Mouse (Mus musculus) heart, postnatal 4 days (tissue): ENCODE measurements around the gene Gpr146. TPM values are rescaled to one million over a fixed set of nuclear protein-coding genes. Genes with fewer than 3 reads are reported as not detected.
A peak's percentile ranks its signal among the peaks of the same experiment; 100 is the strongest.

Experiments used
- DNase-seq: peaks from one replicate; pipeline ENCODE4 v3.0.0; 2021
- total RNA-seq, 2 experiments: library from RNA; stranded (reverse); gene quantifications; 2 replicates each; pipeline ENCODE4 v1.2.3; 2021

Gene Gpr146
- total RNA-seq, 2 experiments from 2014 or later: 23.3 to 28.2 TPM

GRCm38 (mm10) chr5:139358653-139359052 lies 18.8 kb upstream of the Gpr146 start:
- peak; percentile 72 for DNase-seq

DNA sequence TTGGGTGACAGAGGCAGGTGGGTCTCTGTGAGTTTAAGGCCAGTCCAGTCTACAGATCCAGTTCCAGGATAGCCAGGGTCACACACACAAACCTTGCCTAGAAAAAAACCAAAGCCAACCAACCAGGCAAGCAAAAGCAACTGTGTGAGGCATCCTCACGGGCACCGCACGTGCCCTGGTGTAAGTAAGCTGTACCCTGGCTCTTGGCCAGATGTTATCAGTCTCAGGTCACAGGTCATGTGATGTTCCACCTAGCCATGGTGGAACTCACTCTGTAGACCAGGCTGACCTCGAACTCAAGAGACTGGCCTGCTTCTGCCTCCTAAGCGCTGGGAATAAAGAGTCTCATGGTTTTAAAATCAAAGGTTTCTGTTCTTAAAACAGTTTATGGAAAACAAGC lies 18.3 kb upstream of the Gpr146 start:
- DNase-seq: no peak

DNA sequence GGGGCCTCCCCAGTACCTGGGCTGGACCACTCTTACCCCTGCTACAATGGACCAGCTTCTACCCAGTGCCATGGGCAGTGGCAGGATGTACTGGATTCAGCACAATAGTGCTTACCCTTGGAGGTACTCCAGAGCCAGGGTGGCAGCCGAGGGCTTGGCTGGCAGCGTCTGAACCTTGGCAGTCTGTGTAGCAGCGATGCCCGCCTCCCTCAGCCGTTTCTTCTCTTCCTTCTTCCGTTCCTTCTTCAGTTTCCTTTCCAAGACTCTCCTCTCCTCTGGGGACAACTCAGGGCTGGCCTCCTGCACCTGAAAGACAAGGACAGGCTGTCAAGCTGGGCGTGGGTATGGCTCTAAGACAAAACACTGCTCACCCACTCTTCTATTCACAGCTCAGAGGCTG lies 13.6 kb upstream of the Gpr146 start:
- DNase-seq: no peak

DNA sequence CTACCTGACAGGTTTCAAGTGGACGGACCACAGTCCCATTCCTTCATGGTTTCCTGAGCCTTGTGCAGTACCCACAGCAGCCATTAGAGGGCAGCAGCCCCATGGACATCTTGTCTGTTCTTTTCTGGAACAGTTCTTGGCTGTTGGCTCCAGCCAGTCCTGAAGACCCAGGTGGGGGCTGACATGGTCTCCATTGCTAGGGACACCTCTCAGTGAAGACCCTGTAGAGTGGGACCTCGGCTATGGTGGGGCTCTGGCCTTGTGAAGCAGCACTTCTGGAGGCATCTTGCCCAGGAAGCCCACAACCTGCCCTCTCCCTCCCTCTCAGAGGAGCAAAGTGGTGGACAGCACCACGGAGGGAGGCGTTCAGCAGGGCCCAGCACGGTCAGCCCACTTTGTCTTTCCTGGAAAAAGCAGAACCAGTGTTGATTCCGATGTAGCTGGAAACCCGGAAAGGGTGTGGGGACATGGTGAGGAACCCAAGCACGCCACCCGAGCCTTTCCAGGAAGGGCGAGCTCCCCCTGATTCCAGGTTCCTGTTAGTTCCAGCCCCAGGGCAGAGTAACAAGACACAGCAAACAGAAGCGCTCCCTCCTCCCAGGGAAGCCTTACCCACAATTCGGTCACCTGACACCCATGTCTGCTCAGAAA lies 13.1 kb upstream of the Gpr146 start:
- peak; percentile 94 for DNase-seq

- peak; percentile 44 for DNase-seq
Measured at GRCm38 (mm10) chr5:139364911-139365571, 12.5 kb upstream of the Gpr146 start.

- no peak for DNase-seq
Measured at GRCm38 (mm10) chr5:139365827-139366226, 11.7 kb upstream of the Gpr146 start.

DNA sequence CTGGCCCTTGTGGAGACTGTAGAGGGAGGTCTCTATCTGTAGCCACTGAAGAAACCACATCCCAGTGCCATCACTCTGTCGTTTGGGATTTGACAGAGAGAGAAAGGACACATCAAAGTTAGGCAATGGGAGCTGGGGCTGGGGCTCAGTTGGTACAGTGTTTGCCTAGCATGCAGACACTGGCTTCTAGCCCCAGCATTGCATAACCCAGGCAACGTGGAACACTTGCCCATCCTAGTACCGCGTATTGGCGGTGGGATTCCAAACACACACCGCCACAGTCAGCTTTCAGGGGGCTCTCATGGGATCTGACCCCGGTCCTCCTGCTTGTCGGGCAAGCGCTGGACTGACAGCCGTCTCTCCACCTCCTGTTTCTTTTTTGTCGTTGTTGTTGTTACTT lies 11.0 kb upstream of the Gpr146 start:
- no peak for DNase-seq

GRCm38 (mm10) chr5:139367884-139368458 lies 9.5 kb upstream of the Gpr146 start:
- DNase-seq: no peak

- DNase-seq: no peak
Measured at GRCm38 (mm10) chr5:139368638-139369320, 8.7 kb upstream of the Gpr146 start.

GRCm38 (mm10) chr5:139370336-139370735 lies 7.2 kb upstream of the Gpr146 start:
- DNase-seq: no peak

GRCm38 (mm10) chr5:139371118-139371517 lies 6.4 kb upstream of the Gpr146 start:
- DNase-seq: no peak

DNA sequence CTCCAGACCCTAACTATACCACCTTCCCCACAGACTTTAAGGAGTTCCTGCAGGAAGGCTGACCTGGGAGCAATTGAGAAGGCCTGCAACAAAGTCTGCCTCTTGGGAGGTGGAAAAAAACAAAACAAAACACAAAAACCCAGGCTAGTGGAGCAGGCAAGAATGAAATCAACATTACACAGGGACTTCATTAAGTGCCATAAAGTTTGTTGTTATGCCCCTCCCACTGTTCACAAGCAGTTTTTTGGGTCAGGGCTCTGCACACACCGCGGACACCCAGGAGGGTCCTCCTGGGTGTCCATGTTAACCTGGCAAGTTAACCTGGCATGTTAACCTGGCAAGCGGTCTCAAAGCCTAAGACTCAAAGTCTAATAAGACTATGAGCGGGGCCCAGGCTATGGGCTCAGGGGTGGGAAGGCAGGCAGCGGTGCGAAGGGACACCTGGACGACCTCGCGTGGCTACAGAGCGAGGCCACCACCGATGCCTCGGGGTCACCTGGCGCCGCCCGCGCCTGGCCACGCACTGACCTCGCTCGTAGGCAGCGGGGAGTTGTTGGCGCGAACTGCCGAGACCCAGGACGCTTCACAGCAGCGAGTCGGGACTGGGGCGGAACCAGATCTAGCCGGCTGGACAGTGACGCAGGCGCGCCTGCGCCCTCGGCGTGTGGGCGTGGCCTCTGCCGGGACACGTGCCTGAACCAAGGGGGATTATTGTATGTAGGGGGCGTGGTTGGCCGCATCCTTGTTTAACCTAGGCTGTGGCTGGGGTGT lies 5.7 kb upstream of the Gpr146 start:
- DNase-seq: peak; percentile 96

DNA sequence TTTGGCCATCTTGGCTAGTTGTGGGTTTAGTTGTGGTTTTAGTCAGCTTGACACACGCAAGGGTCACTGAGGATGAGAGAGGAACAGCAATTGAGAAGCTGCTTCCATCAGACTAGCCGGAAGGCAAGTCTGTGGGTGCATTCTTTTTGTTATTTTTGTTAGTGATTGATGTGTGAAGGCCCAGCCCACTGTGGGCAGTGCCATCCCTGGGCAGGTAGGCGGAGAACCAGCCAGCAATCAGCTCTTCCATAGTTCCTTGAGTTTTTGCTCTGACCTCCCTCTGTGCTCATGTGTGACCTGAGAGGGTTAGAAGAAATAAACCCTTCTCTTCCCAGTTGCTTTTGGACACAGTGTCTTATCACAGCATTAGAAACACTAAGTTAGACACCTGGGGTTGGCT lies 4.4 kb upstream of the Gpr146 start:
- DNase-seq: no peak

DNA sequence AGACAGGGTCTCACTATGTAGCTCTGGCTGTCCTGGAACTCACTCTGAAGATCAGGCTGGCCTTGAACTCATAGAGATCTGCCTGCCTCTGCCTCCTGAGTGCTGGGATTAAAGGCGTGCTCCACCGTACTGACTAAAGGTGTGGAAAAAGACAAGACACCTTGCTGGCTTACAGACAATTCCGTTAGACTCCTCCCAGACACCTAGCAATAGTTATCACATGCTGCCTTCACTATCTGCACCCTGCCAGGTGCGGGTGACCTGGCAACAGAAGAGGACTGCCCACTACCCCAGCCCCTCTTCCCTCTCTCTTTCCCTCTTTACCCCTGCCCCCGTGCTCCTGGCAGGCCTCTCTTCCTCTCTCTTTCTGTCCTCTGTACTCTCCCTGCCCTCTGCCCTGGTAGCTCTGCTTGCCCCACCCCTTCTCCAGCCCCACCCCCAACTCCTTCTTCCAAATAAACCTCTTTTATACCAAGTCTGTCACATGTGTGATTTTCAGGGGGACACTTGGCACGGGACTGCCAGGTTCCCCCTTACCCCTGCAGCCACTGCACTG lies 3.5 kb upstream of the Gpr146 start:
- DNase-seq: no peak

DNA sequence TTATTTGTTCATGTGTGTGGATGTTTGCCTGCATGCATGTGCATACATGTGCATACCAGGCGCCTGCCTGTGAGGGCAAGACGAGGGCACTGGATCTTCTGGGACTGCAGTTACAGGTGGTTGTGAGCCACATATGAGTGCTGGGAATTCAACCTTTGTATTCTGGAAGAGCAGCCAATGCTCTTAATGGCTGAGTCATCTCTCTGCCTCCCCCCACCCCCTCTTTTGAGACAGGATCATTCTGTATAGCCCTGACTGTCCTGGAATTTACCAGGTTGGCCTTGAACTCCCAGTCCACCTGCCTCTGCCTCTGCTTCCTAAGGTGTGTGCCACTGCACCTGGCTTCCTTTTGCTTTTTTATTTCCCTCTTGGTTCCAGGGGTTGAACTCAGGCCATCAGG lies 2.7 kb upstream of the Gpr146 start:
- DNase-seq: no peak

DNA sequence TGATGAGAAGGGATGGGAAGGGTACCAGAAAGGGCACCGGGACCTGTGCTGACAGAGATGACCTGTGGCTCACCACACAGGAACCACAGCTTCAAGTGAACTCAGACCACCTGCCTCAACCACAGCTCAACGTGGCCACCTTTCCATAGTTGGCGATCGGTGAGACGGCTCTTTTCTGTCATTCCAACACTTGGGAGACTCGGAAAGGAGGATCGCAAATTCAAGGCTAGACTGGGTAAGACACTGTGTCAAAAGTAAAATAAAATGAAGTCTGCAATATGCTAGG lies 717 bp downstream of the Gpr146 start:
- DNase-seq: no peak

GRCm38 (mm10) chr5:139378986-139379629 lies 1.6 kb downstream of the Gpr146 start:
- peak; percentile 86 for DNase-seq

- DNase-seq: no peak
Measured at GRCm38 (mm10) chr5:139379771-139380384, 2.4 kb downstream of the Gpr146 start.

- DNase-seq: peak; percentile 98
Measured at GRCm38 (mm10) chr5:139380385-139381248, 3.1 kb downstream of the Gpr146 start.
